Mouse (Mus musculus): ENCODE data around the gene Myom3. TPM values are rescaled to one million over a fixed set of nuclear protein-coding genes. Genes with fewer than 3 reads are reported as not detected.

Gene Myom3
- total RNA-seq, 2 experiments from 2014 or later: 0.77 to 0.84 TPM

DNA sequence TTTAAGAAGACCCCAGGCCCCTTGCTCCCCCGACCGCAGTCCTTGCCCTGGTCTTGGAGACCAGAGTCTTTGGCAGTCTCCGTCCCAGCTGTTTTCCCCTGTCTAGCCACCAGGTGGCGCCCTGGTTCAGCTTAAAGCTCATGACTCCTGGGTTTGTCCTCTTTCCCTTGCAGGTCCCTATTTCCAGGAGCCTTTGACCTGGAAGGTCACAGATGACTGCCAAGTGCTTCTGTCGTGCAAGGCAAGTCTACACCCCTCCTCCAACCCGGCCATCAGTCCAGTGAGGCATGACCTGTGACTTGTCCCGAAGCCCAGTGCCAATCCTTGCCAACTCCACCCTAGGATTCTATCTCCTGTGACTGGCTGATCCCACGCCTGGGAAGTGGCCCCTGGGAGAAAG lies 42.0 kb downstream of the Myom3 start:
- DNase-seq: peak; percentile 92 to 95
- intact Hi-C loops (cut with DNase I): loop anchor here (1.0 to 5.0 kb wide), 3 partner anchors 36 to 121 kb away; partner anchors contain the start of gene Fuca1

GRCm38 (mm10) chr4:135803299-135803698 lies 43.8 kb downstream of the Myom3 start:
- intact Hi-C loops (cut with DNase I): loop anchor here (5.0 kb wide), 2 partner anchors 34 to 119 kb away; partner anchors contain the start of gene Fuca1
- peak in 1 of 2 experiments; percentile 41 for DNase-seq

DNA sequence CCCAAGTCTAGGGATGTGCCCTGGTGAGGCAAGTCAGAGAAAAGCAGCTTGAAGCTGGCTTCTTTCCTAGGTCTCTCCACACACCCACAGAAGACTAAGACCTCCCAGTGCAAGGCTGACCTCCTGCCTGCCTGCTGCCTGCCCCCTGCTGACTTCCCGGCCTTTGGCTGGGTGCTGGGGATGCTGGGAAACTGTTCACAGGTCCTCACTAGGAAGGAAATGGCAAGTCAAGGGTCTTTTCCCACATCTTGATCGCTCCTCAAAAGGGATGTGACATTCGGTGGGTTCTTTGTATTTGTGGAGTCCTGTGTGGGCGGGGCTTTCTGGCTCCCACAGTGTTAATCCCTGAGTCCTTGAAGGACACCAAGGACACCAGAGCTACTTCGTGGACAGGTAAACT lies 44.7 kb downstream of the Myom3 start:
- intact Hi-C loops (cut with DNase I): loop anchor here (5.0 kb wide), 2 partner anchors 33 to 118 kb away; partner anchors contain the start of gene Fuca1

DNA sequence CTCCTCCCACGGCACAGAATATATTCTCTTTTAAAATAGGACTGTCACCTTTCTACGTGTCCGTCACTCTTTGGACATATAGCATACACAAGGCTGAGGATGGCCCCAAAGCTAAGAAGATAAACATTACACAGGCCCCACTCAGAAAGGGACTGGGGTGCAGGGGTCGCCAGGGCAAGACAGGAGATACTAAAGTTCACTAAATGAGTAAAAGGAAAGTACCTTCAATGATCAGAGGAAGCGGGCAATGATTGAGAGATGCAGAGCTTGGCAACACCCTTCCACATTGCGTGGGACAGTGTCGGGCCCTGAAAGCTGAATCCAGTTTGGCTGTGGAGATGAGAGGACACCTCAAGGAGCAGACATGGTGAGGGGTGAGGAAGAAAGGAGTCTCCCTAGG lies 55.4 kb downstream of the Myom3 start:
- intact Hi-C loops (cut with DNase I): no loop called here
- DNase-seq: no peak

More for the DNA sequence above, 44.7 kb downstream of the Myom3 start:
- DNase-seq: no peak

- peak in 1 of 2 experiments; percentile 55 for DNase-seq
Measured at GRCm38 (mm10) chr4:135816905-135817622, 57.5 kb downstream of the Myom3 start.

GRCm38 (mm10) chr4:135818366-135818765 lies 58.9 kb downstream of the Myom3 start:
- intact Hi-C loops (cut with DNase I): no loop called here
- DNase-seq: no peak

More at GRCm38 (mm10) chr4:135816905-135817622, 57.5 kb downstream of the Myom3 start:
- intact Hi-C loops (cut with DNase I): no loop called here

GRCm38 (mm10) chr4:135819826-135820526 lies 60.5 kb downstream of the Myom3 start:
- intact Hi-C loops (cut with DNase I): no loop called here
- peak; percentile 54 to 60 for DNase-seq

DNA sequence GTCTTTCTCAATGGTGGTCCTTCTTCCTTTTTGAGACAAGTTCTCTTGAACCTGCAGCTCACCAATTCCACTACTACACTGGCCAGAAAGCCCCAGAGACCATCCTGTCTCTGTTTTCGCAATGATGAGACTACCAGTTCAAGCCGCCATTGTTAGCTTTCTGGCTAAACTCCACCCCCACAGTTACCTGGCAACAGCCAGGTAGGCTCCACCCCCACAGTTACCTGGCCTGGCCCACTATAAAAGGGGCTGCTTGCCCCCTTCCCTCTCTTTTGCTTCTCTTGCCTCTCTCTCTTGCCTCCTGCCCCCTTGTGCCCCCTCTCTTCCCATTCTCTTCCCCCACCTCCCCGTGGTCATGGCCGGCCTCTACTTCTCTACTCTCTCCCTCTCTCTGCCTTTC lies 62.3 kb downstream of the Myom3 start:
- intact Hi-C loops (cut with DNase I): no loop called here
- DNase-seq: no peak

DNA sequence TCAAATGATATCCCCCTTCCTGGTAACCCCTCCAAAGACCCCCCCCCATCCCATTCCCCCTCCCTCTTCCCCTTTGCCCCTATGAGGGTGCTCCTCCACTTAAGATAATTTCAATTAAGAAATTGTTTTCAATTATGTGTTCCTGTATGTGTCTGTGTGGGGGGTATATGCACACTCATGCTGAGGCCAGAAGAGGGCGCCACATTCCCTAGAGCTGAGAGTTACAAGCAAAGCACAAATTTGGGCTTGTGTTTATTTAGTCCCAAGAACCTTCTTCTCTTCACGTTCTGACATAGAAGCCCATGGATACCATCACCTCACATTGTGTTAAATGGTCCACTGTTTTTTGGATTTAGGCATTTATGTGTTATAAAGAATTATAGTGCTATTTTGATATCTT lies 63.8 kb downstream of the Myom3 start:
- DNase-seq: peak in 1 of 2 experiments; percentile 61
- intact Hi-C loops (cut with DNase I): no loop called here

DNA sequence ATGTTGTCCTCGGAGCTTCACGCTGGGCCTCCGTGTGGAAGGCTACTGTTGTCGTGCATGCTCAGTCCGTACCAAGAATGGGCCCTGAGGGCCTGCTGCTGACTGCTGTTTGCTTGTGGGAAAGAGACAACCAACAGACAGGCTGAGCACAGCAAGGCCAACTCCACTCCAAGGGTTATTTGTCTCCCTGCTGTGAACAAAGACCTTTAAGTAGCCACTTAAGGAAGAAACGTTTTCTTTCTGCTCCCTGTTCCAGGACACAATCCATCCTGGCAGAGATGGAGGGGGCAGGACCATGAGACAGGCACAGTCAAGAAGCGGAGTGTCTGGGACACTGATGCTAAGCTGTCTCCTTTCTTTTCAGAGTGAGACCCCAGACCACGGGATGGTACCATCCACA lies 64.7 kb downstream of the Myom3 start:
- no peak for DNase-seq
- intact Hi-C loops (cut with DNase I): no loop called here

DNA sequence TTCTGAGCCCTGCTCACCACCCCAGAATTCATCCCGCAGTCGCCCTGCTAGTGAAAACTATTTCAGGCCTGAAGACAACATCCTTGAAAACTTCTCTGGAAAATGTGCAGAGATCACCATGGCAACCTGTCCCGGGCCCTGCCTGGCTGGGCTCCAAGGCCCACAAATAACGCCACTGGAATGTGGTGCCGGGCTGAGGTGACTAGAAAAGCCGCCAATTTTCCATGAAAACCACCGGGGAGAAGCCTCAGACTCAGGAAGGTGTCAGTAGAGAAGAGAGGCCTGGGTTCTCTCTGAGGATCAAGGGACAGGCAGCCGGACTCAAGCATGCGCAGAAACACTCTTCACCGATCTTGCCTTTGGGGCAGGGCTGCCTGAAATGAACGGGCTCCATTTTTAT lies 69.0 kb downstream of the Myom3 start:
- peak; percentile 84 to 90 for DNase-seq
- intact Hi-C loops (cut with DNase I): loop anchor here (2.0 kb wide), 1 partner anchor 48 kb away; no protein-coding TSS in a partner anchor

- peak; percentile 51 to 55 for DNase-seq
- intact Hi-C loops (cut with DNase I): no loop called here
Measured at GRCm38 (mm10) chr4:135832070-135832469, 72.6 kb downstream of the Myom3 start.

DNA sequence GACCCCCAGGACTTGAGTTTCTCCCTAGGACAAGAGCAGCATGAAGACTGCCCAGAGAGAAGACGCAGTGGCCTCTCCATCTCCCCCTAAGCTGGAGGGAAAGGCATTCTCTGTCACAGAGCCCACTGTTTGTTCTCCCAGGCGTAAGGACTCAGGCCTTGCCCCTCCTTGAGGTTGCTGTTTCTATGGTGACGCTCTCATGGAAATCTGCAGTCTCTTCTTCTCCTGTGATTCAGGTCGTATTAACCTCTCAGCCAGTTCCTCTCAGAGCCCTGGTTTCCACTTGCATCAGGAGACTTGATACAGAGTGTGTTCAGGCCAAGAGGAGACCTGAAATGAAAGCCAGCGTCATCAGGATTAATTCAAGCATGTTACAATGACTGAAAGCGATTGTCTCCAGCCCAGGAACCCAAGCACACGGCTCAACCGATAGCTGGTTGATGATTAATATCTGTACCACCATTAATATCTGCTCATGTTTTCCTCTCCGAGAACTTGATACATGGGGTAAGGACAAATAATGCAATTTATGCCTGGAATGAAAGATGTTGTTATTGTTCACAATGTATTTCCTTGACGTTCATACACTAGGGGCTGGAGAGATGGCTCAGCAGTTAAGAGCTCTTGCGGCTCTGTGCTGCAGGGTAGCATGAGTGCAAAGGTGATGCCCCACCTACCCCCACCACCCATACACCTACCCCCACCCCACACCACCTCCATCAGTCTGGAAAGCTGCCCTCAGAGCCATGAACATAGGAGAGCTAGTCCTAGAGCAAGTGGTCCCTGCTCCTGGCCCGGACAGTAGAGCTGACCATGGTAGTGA lies 74.0 kb downstream of the Myom3 start:
- no peak for DNase-seq
- intact Hi-C loops (cut with DNase I): no loop called here

GRCm38 (mm10) chr4:135834124-135834717 lies 74.7 kb downstream of the Myom3 start:
- no peak for DNase-seq
- intact Hi-C loops (cut with DNase I): no loop called here

GRCm38 (mm10) chr4:135838925-135839292 lies 79.4 kb downstream of the Myom3 start:
- peak in 1 of 2 experiments; percentile 56 for DNase-seq
- intact Hi-C loops (cut with DNase I): loop anchor here (5.0 kb wide), 1 partner anchor 37 kb away; no protein-coding TSS in a partner anchor

DNA sequence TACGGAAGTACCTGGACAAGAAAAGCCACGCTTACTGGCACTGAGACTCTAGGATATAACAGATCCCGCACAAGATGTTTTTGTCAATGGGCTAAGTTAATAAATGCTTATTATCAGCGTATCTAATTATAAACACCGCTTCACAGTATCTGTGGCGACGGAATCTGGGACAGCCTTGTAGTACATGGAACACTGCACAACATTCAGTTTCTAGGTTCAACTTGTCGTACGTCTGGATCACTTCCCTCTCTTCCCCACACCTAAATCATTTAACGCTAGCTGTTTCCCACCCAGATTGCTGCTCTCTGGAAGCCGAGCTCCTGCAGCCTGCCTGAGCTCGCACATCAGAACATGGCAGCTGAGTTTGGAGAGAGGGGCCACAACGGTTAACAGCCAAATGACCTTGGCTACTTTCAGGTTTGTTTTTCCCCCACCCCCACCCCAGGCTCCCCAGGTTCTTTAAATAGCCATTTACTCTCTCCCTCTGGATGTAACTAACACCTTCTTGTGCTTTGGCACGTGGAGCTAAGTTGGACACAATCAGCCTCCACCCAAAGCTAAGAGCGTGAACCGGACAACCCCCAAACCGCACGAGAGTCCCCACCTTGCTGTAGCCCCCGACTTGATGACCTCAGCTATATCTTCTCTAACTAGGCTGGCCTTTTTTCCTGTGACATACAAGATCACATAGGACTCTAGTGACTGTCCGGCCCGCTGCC lies 79.9 kb downstream of the Myom3 start:
- intact Hi-C loops (cut with DNase I): loop anchor here (5.0 kb wide), 1 partner anchor 37 kb away; no protein-coding TSS in a partner anchor
- DNase-seq: peak; percentile 58 to 60

DNA sequence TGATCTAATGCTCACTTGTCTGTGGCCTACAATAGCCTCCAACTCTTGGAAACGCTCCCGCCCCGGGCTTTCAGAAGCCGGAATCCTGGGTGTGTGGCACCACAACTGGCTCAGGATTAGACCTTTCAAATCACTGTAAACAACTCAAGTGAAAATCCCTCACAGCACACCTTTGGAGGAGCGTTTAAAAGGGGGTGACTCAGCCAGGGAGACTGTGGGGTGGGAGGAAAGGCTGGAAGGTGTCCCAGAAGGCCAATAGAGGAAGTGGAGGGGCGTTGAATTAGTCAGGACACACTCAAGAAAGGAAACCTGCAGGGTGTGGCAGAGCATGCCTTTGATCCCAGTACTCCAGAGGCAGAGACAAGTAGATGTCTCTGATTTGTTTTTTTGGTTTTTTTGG lies 84.9 kb downstream of the Myom3 start:
- no peak for DNase-seq
- intact Hi-C loops (cut with DNase I): no loop called here

DNA sequence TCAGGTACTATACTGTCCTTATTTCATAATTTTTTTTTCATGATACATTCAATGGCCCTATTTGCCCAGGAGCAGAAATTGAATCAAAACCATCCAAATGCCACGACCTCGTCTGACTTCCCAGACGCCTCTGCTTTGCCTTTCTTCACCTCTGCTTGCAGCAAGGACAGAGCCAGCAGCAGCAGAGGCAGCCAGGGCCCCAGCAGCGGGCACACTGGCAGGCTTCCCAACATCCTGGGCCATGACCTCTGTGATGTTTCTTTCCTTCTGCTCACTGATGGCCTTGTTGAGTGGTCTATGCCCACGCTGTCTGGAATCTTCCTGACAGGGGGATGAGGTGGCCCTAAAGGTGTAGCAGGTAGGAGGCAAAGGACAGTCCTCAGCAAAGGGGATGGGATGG lies 88.1 kb downstream of the Myom3 start:
- intact Hi-C loops (cut with DNase I): no loop called here
- peak; percentile 66 to 76 for DNase-seq

DNA sequence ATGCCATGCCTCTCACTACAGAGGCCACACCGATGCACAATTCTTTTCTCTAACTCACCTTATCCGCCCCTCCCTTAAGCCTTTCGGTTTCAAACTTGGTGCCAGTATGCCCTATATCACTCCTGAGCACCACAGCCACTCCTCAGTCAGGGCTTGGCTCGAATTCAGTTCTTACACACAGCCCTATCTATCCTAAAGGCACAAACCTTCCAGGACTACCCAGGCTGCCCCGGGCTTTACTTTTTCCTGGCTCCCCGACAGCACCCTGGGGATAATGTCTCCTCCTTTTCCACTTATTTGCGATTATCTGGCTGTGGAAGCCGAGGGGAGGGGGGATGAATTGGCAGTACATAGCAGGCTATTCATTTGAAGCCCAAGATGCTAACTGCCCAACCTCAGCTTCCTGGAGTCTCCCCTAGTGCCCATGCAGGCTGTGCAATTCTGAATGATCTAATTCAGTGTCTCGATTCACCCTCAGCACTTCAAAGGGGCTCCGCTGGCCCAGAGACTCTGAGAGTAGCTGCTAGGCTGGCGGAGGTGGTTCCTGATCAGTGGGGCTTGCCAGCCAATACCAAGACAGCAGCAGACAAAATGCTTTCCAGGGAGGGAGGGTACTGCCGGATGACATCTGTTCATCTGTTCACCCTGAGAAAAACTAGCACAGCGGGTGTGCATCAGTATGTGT lies 91.0 kb downstream of the Myom3 start:
- intact Hi-C loops (cut with DNase I): no loop called here
- no peak for DNase-seq

Measured in heart, postnatal 10 days (tissue).